Mouse (Mus musculus): ENCODE data around the gene Usp9x. TPM values are rescaled to one million over a fixed set of nuclear protein-coding genes. Genes with fewer than 3 reads are reported as not detected.

The Usp9x gene
- polyA plus RNA-seq, 1 experiment, result 0.97 TPM

GRCm38 (mm10) chrX:13041630-13042129 lies 29.6 kb upstream of the Usp9x start:
- peaks cover 17% of the 10 kb centered on the region for H3K36me3 ChIP-seq (replicated peaks; ENCODE audit: low read length)
- TF ChIP-seq FLI1 (IDR thresholded peaks at IDR 0.05; ENCODE audit: low read length), result no peak
- H3K9me3 ChIP-seq, result no peaks in the 10 kb centered on the region
- H3K27me3 ChIP-seq (replicated peaks), result peaks cover 6% of the 10 kb centered on the region
- peaks cover 12% of the 10 kb centered on the region; the same call in 1 of the 2 replicates for H3K4me1 ChIP-seq
- peak overlapping the region; percentile 91 for H3K4me3 ChIP-seq (replicated peaks)

- Histone ChIP-seq H3K4me1 (peaks cover 12% of the 10 kb centered on the region; the same call in 1 of the 2 replicates), H3K36me3 (replicated peaks; ENCODE audit: low read length) (peaks cover 17% of the 10 kb centered on the region), H3K27me3 (replicated peaks) (peaks cover 12% of the 10 kb centered on the region)
Observed at GRCm38 (mm10) chrX:13043780-13044179, 27.5 kb upstream of the Usp9x start.

GRCm38 (mm10) chrX:13044666-13045065 lies 26.6 kb upstream of the Usp9x start:
- no peaks in the 10 kb centered on the region for H3K9me3 ChIP-seq
- H3K36me3 ChIP-seq (replicated peaks; ENCODE audit: low read length), result peaks cover 17% of the 10 kb centered on the region
- peaks cover 4% of the 10 kb centered on the region; the same call in 1 of the 2 replicates for H3K4me1 ChIP-seq
- no peak overlapping the region for H3K4me3 ChIP-seq (replicated peaks)
- peaks cover 12% of the 10 kb centered on the region for H3K27me3 ChIP-seq (replicated peaks)
- TF ChIP-seq FLI1 (IDR thresholded peaks at IDR 0.05; ENCODE audit: low read length) (no peak), GATA1 (IDR thresholded peaks at IDR 0.05; ENCODE audit: borderline replicate concordance, low read length) (no peak)

More at GRCm38 (mm10) chrX:13043780-13044179, 27.5 kb upstream of the Usp9x start:
- Histone ChIP-seq H3K9me3 (no peaks in the 10 kb centered on the region), H3K4me3 (replicated peaks) (no peak overlapping the region)
- TF ChIP-seq GATA1 (IDR thresholded peaks at IDR 0.05; ENCODE audit: borderline replicate concordance, low read length), result no peak

- TF ChIP-seq FLI1 (IDR thresholded peaks at IDR 0.05; ENCODE audit: low read length) (no peak), GATA1 (IDR thresholded peaks at IDR 0.05; ENCODE audit: borderline replicate concordance, low read length) (no peak)
- Histone ChIP-seq H3K27me3 (replicated peaks) (peaks cover 6% of the 10 kb centered on the region), H3K4me3 (replicated peaks) (no peak overlapping the region), H3K4me1 (no peaks in the 10 kb centered on the region; the same call in 1 of the 2 replicates), H3K36me3 (replicated peaks; ENCODE audit: low read length) (peaks cover 17% of the 10 kb centered on the region), H3K9me3 (no peaks in the 10 kb centered on the region)
Observed at GRCm38 (mm10) chrX:13046893-13047435, 24.3 kb upstream of the Usp9x start.

GRCm38 (mm10) chrX:13047631-13048345 lies 23.5 kb upstream of the Usp9x start:
- Histone ChIP-seq H3K9me3 (no peaks in the 10 kb centered on the region), H3K4me1 (peaks cover 4% of the 10 kb centered on the region), H3K27me3 (replicated peaks) (peaks cover 6% of the 10 kb centered on the region), H3K36me3 (replicated peaks; ENCODE audit: low read length) (peaks cover 17% of the 10 kb centered on the region), H3K4me3 (replicated peaks) (no peak overlapping the region)
- TF ChIP-seq GATA1 (IDR thresholded peaks at IDR 0.05; ENCODE audit: borderline replicate concordance, low read length) (no peak), FLI1 (IDR thresholded peaks at IDR 0.05; ENCODE audit: low read length) (no peak)

GRCm38 (mm10) chrX:13054612-13055011 lies 16.7 kb upstream of the Usp9x start:
- no peak for TF ChIP-seq GATA1 (IDR thresholded peaks at IDR 0.05; ENCODE audit: borderline replicate concordance, low read length)
- Histone ChIP-seq H3K4me1 (peaks cover 25% of the 10 kb centered on the region), H3K27me3 (replicated peaks) (peaks cover 5% of the 10 kb centered on the region), H3K36me3 (replicated peaks; ENCODE audit: low read length) (peaks cover 2% of the 10 kb centered on the region), H3K9me3 (no peaks in the 10 kb centered on the region), H3K4me3 (replicated peaks) (peak overlapping the region; percentile 7)

- TF ChIP-seq GATA1 (IDR thresholded peaks at IDR 0.05; ENCODE audit: borderline replicate concordance, low read length) (no peak), FLI1 (IDR thresholded peaks at IDR 0.05; ENCODE audit: low read length) (no peak)
- H3K4me1 ChIP-seq, result no peaks in the 10 kb centered on the region
- no peak overlapping the region for H3K4me3 ChIP-seq (replicated peaks)
Observed at GRCm38 (mm10) chrX:13061961-13062360, 9.3 kb upstream of the Usp9x start.

GRCm38 (mm10) chrX:13064273-13064925 lies 6.9 kb upstream of the Usp9x start:
- no peaks in the 10 kb centered on the region for H3K36me3 ChIP-seq (replicated peaks; ENCODE audit: low read length)
- H3K27me3 ChIP-seq (replicated peaks), result no peaks in the 10 kb centered on the region
- H3K9me3 ChIP-seq, result no peaks in the 10 kb centered on the region
- no peak overlapping the region for H3K4me3 ChIP-seq (replicated peaks)
- no peak for TF ChIP-seq FLI1 (IDR thresholded peaks at IDR 0.05; ENCODE audit: low read length)
- no peak for TF ChIP-seq GATA1 (IDR thresholded peaks at IDR 0.05; ENCODE audit: borderline replicate concordance, low read length)
- no peaks in the 10 kb centered on the region for H3K4me1 ChIP-seq

More at GRCm38 (mm10) chrX:13061961-13062360, 9.3 kb upstream of the Usp9x start:
- Histone ChIP-seq H3K9me3 (no peaks in the 10 kb centered on the region), H3K36me3 (replicated peaks; ENCODE audit: low read length) (no peaks in the 10 kb centered on the region), H3K27me3 (replicated peaks) (no peaks in the 10 kb centered on the region)

GRCm38 (mm10) chrX:13070206-13070572 lies 1.1 kb upstream of the Usp9x start:
- TF ChIP-seq FLI1 (IDR thresholded peaks at IDR 0.05; ENCODE audit: low read length), result no peak
- TF ChIP-seq GATA1 (IDR thresholded peaks at IDR 0.05; ENCODE audit: borderline replicate concordance, low read length), result no peak
- Histone ChIP-seq H3K36me3 (replicated peaks; ENCODE audit: low read length) (no peaks in the 10 kb centered on the region), H3K9me3 (peaks cover 15% of the 10 kb centered on the region), H3K4me1 (peaks cover 3% of the 10 kb centered on the region; the same call in 1 of the 2 replicates), H3K4me3 (replicated peaks) (peak overlapping the region; percentile 95), H3K27me3 (replicated peaks) (peaks cover 9% of the 10 kb centered on the region)

All from megakaryocyte, embryonic 14.5 days (primary cell).